Mouse (Mus musculus) limb, embryonic 12.5 days (tissue): Measurements from ENCODE around the gene Ube2e2. TPM values are rescaled to one million over a fixed set of nuclear protein-coding genes. Genes with fewer than 3 reads are reported as not detected.

ENCODE experiments used
- ATAC-seq: fragments of 200-750 bp; cut with Nextera tagmentation; 2 replicates; pipeline ENCODE4 v1.8.0; 2017; ENCODE audit warnings: low read depth, moderate TSS enrichment; ENCODE audit not compliant: insufficient number of reproducible peaks, insufficient read depth, low FRiP score, low TSS enrichment
- H3K27ac ChIP-seq: fragments of 300-500 bp; sonication (generic); 2 replicates; pipeline ENCODE4 v1.5.1; 2016; ENCODE audit warnings: mild to moderate bottlenecking, moderate library complexity
- H3K27me3 ChIP-seq: fragments of 300-500 bp; sonication (generic); 2 replicates; pipeline ENCODE4 v1.6.1; 2016; ENCODE audit warnings: mild to moderate bottlenecking, moderate library complexity
- H3K36me3 ChIP-seq: fragments of 300-500 bp; sonication (generic); 2 replicates; pipeline ENCODE4 v1.6.1; 2016; ENCODE audit warnings: mild to moderate bottlenecking, moderate library complexity
- H3K4me1 ChIP-seq: fragments of 300-500 bp; sonication (generic); replicated peaks from 2 replicates; pipeline ENCODE4 v1.6.1; 2016
- H3K4me2 ChIP-seq: fragments of 300-500 bp; sonication (generic); 2 replicates; pipeline ENCODE4 v1.6.1; 2016; ENCODE audit warnings: mild to moderate bottlenecking, moderate library complexity
- H3K4me3 ChIP-seq: fragments of 300-500 bp; sonication (generic); replicated peaks from 2 replicates; pipeline ENCODE4 v1.5.1; 2016; ENCODE audit warnings: mild to moderate bottlenecking
- H3K9ac ChIP-seq: fragments of 300-500 bp; sonication (generic); replicated peaks from 2 replicates; pipeline ENCODE4 v1.6.1; 2016; ENCODE audit warnings: mild to moderate bottlenecking, moderate library complexity
- H3K9me3 ChIP-seq: fragments of 300-500 bp; sonication (generic); 2 replicates; pipeline ENCODE4 v1.6.1; 2016; ENCODE audit warnings: mild to moderate bottlenecking, moderate library complexity
- WGBS: fragments of 180-500 bp; shearing (Covaris S2); methylation state at CpG from one replicate; pipeline ENCODE4 v1.1.7; 2016; 5-methylcytosine and 5-hydroxymethylcytosine counted together
- polyA plus RNA-seq: library from polyadenylated mRNA; unstranded; fragments of >200 nt; fragmentation: Nextera tagmentation; extraction: Ambion mirVana; gene quantifications from 2 replicates; pipeline ENCODE4 v1.2.1, GENCODE M21; 2016

Gene Ube2e2
- 62.7 and 64.8 TPM in 2 replicates for polyA plus RNA-seq

DNA sequence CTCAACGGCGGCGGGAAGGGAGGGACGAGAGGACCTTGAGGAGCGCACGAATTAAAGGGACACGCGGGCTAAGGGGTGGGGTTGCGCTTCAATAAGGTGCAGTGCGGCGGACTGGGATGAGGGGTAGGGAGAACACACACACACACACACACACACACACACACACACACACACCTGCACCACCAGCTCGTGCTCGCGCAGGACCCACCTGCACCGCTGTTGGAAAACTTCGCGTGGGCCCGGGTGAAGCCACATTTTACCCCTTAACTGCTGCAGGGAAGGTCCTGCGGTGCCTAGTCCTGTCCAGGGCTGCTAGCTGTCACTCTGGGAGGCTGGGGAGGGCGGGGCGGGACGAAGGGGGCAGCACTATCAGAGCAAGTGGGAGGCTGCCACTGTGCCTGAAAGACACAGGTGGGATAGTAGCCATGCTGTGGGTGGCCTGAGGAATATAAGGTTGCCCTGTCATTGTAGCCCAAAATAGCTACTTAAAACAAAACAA is at the start of gene Ube2e2:
TSS of gene Ube2e2 (minus strand) at position 321 of the 499 bp plus-strand sequence.
- Histone ChIP-seq H3K9me3 (no peaks in the 10 kb centered on the region), H3K36me3 (no peaks in the 10 kb centered on the region), H3K9ac (peak within 1 kb of the TSS; percentile 74), H3K27ac (no peak within 1 kb of the TSS), H3K4me1 (no peaks in the 10 kb centered on the region; the same call in 1 of the 2 replicates), H3K4me3 (peak within 1 kb of the TSS; percentile 62), H3K27me3 (no peaks in the 10 kb centered on the region), H3K4me2 (peak within 1 kb of the TSS; percentile 72)
- peak; percentile 84 for ATAC-seq
- WGBS: 4% methylated on average over 20 of the region's 22 CpGs

DNA sequence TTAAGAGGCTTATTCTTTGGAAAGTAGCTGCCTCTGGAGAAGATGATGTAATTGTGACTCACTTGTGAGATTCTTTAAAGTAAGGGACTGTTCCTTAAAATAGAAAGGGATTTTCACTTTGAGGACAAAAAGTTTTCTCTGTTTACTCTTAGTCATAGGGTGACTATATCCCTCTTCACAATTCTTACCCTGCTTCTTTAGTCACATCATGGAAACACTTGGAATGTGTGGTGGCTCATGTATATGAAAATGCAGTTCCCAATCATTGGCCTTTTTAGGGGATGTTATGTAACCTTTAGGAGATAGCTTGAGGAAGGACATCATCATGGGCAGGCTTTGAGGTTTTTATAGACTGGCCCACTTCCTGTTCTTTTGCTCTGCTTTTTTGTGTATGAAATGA is 46.0 kb upstream of the Ube2e2 start:
- Histone ChIP-seq H3K4me3 (no peak overlapping the region), H3K27me3 (no peaks in the 10 kb centered on the region), H3K4me2 (no peak overlapping the region), H3K36me3 (no peaks in the 10 kb centered on the region), H3K4me1 (no peaks in the 10 kb centered on the region), H3K27ac (no peak overlapping the region), H3K9me3 (no peaks in the 10 kb centered on the region), H3K9ac (no peak overlapping the region)
- no peak for ATAC-seq

DNA sequence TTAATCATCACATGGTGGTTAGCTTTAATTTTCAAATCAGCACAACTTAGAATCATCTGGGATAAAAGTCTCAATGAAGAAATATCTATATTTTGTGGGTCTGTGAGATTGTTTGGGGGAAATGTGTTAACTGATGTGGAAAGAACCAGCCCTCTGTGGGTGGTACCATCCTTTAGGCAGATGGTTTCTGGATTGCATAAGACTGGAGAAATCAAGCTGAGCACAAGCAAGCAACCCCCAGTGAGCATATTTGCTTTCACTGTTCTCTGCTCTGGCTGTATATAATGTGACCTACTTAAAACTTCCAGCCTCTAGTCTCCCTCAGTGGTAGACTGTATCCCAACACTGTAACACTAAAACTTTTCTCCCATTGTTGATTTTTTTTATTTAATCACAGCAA is 9.5 kb upstream of the Ube2e2 start:
- H3K4me1 ChIP-seq: no peaks in the 10 kb centered on the region
- no peak overlapping the region for H3K27ac ChIP-seq
- H3K4me2 ChIP-seq: no peak overlapping the region
- no peaks in the 10 kb centered on the region for H3K9me3 ChIP-seq
- H3K9ac ChIP-seq: no peak overlapping the region
- no peaks in the 10 kb centered on the region for H3K27me3 ChIP-seq
- no peaks in the 10 kb centered on the region for H3K36me3 ChIP-seq
- ATAC-seq: no peak
- no peak overlapping the region for H3K4me3 ChIP-seq

- Histone ChIP-seq H3K4me3 (peak overlapping the region; percentile 62), H3K4me1 (no peaks in the 10 kb centered on the region; the same call in 1 of the 2 replicates), H3K4me2 (peak overlapping the region; percentile 72), H3K27ac (no peak overlapping the region), H3K36me3 (no peaks in the 10 kb centered on the region), H3K27me3 (no peaks in the 10 kb centered on the region), H3K9me3 (no peaks in the 10 kb centered on the region), H3K9ac (peak overlapping the region; percentile 74)
- under 1% methylated on average over 77 of the region's 116 CpGs for WGBS
- ATAC-seq: peak; percentile 90
Measured at GRCm38 (mm10) chr14:18893121-18893946, 733 bp downstream of the Ube2e2 start.

DNA sequence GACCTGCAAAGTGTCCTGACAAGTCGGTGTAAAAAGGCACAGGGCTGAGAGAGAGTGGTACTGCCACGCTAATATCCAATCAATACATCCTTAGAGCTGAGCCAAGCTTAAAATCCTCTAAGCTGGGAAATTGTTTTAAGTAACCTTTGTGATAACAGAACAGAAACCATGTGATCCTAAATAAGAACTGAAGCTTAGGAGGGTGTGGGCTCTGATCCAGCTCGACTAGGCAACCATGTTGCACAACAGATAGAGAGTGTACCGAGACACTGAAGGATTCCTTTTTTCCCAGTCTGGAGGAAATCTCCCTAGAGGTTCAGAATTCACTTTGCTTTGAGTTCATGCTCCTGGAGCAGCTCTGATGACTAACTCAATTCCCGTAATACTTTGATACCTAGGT is 4.5 kb downstream of the Ube2e2 start:
- no peaks in the 10 kb centered on the region for H3K9me3 ChIP-seq
- H3K4me2 ChIP-seq: no peak overlapping the region
- H3K4me3 ChIP-seq: no peak overlapping the region
- no peaks in the 10 kb centered on the region; the same call in 1 of the 2 replicates for H3K36me3 ChIP-seq
- no peak for ATAC-seq
- H3K4me1 ChIP-seq: no peaks in the 10 kb centered on the region; the same call in 1 of the 2 replicates
- no peak overlapping the region for H3K27ac ChIP-seq
- H3K27me3 ChIP-seq: no peaks in the 10 kb centered on the region
- H3K9ac ChIP-seq: no peak overlapping the region
- WGBS: 90% methylated on average over 5 of the region's 5 CpGs

DNA sequence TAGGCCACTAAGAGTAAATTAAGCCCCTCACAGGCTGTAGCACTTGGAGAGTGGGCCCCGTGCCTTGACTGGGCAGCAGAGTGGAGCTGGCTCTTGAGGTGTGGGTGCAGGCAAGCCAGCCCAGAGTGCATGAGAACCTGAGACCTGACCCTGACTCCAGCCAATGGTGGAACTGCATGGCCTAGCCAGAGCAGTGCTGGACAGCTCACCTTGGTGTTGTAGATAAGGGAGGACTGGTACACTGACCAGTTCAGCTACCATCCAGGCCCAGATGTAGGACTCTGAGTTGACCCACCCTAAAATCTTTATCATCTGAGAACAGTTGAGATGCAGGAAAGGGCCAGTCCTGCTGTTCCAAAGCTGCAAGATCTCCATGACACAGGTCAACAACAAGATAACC is 11.6 kb downstream of the Ube2e2 start:
- no peak overlapping the region for H3K4me2 ChIP-seq
- WGBS: 89% methylated on average over 1 of the region's 1 CpGs
- peaks cover 3% of the 10 kb centered on the region; the same call in 1 of the 2 replicates for H3K36me3 ChIP-seq
- no peaks in the 10 kb centered on the region for H3K27me3 ChIP-seq
- H3K4me3 ChIP-seq: no peak overlapping the region
- no peak overlapping the region for H3K27ac ChIP-seq
- no peaks in the 10 kb centered on the region for H3K4me1 ChIP-seq
- H3K9me3 ChIP-seq: no peaks in the 10 kb centered on the region
- ATAC-seq: no peak
- H3K9ac ChIP-seq: no peak overlapping the region

- Histone ChIP-seq H3K4me3 (no peak overlapping the region), H3K27ac (no peak overlapping the region), H3K27me3 (no peaks in the 10 kb centered on the region), H3K4me1 (no peaks in the 10 kb centered on the region), H3K4me2 (no peak overlapping the region), H3K36me3 (no peaks in the 10 kb centered on the region), H3K9ac (no peak overlapping the region), H3K9me3 (peaks cover 10% of the 10 kb centered on the region; the same call in 1 of the 2 replicates)
- WGBS: 89% methylated on average over 1 of the region's 1 CpGs
- ATAC-seq: no peak
Measured at GRCm38 (mm10) chr14:18870716-18871115, 23.4 kb downstream of the Ube2e2 start.

GRCm38 (mm10) chr14:18828661-18829060 is 65.4 kb downstream of the Ube2e2 start:
- Histone ChIP-seq H3K27ac (no peak overlapping the region), H3K4me1 (no peaks in the 10 kb centered on the region), H3K27me3 (no peaks in the 10 kb centered on the region), H3K4me2 (no peak overlapping the region), H3K9ac (no peak overlapping the region), H3K36me3 (no peaks in the 10 kb centered on the region), H3K9me3 (no peaks in the 10 kb centered on the region), H3K4me3 (no peak overlapping the region)
- 87% methylated on average over 1 of the region's 1 CpGs for WGBS
- no peak for ATAC-seq

DNA sequence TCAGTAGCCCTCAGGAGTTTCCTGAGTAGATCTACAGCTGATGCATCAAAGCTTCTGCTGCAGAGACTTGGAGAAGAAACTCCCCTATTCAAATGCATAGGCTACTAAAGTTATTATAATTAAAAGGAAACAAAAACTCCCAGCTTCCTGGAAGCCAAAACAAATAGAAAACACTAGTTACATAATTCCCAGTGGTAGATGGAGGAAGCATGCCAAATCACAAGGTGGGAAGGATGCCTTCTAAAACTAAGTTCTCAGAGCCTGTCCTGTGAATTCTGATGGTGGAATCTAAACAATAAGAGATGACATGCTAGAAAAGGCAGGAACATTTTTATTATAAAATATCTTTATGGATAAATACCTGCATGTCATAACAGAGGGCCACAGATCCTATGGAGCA is 67.3 kb downstream of the Ube2e2 start:
- H3K9me3 ChIP-seq: no peaks in the 10 kb centered on the region
- no peak overlapping the region for H3K4me3 ChIP-seq
- H3K4me2 ChIP-seq: no peak overlapping the region
- H3K4me1 ChIP-seq: no peaks in the 10 kb centered on the region
- no peak overlapping the region for H3K9ac ChIP-seq
- H3K27me3 ChIP-seq: no peaks in the 10 kb centered on the region
- no peaks in the 10 kb centered on the region for H3K36me3 ChIP-seq
- ATAC-seq: no peak
- H3K27ac ChIP-seq: no peak overlapping the region

DNA sequence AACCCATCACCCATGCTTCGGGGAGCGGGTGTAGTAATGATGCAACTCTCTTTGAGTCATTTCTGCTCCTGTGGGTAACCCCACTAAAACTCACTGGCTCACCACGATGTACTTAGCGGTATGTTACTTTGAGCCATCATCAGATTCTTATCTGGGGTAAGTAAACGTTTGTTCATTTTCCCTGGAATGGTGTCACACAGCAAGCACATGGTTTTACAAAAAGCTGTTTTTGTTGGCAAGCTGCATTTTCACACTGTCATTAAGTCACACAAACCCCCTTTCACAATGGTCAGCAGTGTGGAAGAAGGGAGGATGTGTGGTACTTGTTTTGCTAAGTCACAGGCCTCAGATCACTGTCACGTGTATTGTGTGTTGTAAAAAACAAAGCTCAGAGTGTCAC is 73.4 kb downstream of the Ube2e2 start:
- H3K27me3 ChIP-seq: no peaks in the 10 kb centered on the region
- ATAC-seq: no peak
- no peak overlapping the region for H3K9ac ChIP-seq
- H3K27ac ChIP-seq: no peak overlapping the region
- no peak overlapping the region for H3K4me2 ChIP-seq
- no peaks in the 10 kb centered on the region for H3K36me3 ChIP-seq
- WGBS: 71% methylated on average over 6 of the region's 6 CpGs
- no peaks in the 10 kb centered on the region for H3K9me3 ChIP-seq
- no peak overlapping the region for H3K4me3 ChIP-seq
- no peaks in the 10 kb centered on the region for H3K4me1 ChIP-seq

- no peak overlapping the region for H3K4me3 ChIP-seq
- no peak for ATAC-seq
- H3K4me2 ChIP-seq: no peak overlapping the region
- no peak overlapping the region for H3K27ac ChIP-seq
- no peaks in the 10 kb centered on the region for H3K27me3 ChIP-seq
- H3K36me3 ChIP-seq: no peaks in the 10 kb centered on the region
- 0 out of 2 replicates have a peak, but pooled peaks cover 3% of the 10 kb centered on the region for H3K9me3 ChIP-seq
- no peak overlapping the region for H3K9ac ChIP-seq
- no peaks in the 10 kb centered on the region for H3K4me1 ChIP-seq
Measured at GRCm38 (mm10) chr14:18796857-18797256, 97.2 kb downstream of the Ube2e2 start.

- WGBS: 73% methylated on average over 2 of the region's 2 CpGs
- H3K4me2 ChIP-seq: no peak overlapping the region
- no peaks in the 10 kb centered on the region for H3K36me3 ChIP-seq
- ATAC-seq: no peak
- 0 out of 2 replicates have a peak, but pooled peaks cover 3% of the 10 kb centered on the region for H3K9me3 ChIP-seq
- H3K9ac ChIP-seq: no peak overlapping the region
- no peak overlapping the region for H3K27ac ChIP-seq
- H3K4me3 ChIP-seq: no peak overlapping the region
- no peaks in the 10 kb centered on the region for H3K27me3 ChIP-seq
- H3K4me1 ChIP-seq: no peaks in the 10 kb centered on the region
Measured at GRCm38 (mm10) chr14:18795787-18796186, 98.3 kb downstream of the Ube2e2 start.
